Mouse (Mus musculus) layer of hippocampus, adult 9-11 months (tissue): ENCODE results near the gene Podn.
"Not testable (repeated sequence)": the region's sequence is repeated elsewhere in the genome, so short reads cannot be mapped to it uniquely, and the experiment has no call there.

Source experiments
- DNase-seq: peaks from one replicate; pipeline ENCODE4 v3.0.0; 2022

The Podn gene

GRCm38 (mm10) chr4:108096345-108096744 is at the start of gene Podn:
Gene Podn, minus strand, starts transcription at chr4:108096445.
- no peak for DNase-seq

GRCm38 (mm10) chr4:108145554-108145953 is 49.3 kb upstream of the Podn start:
- not testable (repeated sequence) for DNase-seq

GRCm38 (mm10) chr4:108144880-108145279 is 48.6 kb upstream of the Podn start, which contains the start of gene Scp2:
Gene Scp2, minus strand, starts transcription at chr4:108144998.
- DNase-seq: no peak

GRCm38 (mm10) chr4:108143778-108144177 is 47.5 kb upstream of the Podn start:
- no peak for DNase-seq

GRCm38 (mm10) chr4:108143178-108143577 is 46.9 kb upstream of the Podn start:
- not testable (repeated sequence) for DNase-seq

- no peak for DNase-seq
Observed at GRCm38 (mm10) chr4:108136938-108137337, 40.7 kb upstream of the Podn start.

- no peak for DNase-seq
Observed at GRCm38 (mm10) chr4:108130452-108130851, 34.2 kb upstream of the Podn start.

GRCm38 (mm10) chr4:108128339-108128738 is 32.1 kb upstream of the Podn start:
- no peak for DNase-seq

- DNase-seq: no peak
Observed at GRCm38 (mm10) chr4:108127516-108127915, 31.3 kb upstream of the Podn start.

GRCm38 (mm10) chr4:108126260-108126659 is 30.0 kb upstream of the Podn start:
- no peak for DNase-seq

- no peak for DNase-seq
Observed at GRCm38 (mm10) chr4:108124104-108124503, 27.9 kb upstream of the Podn start.

GRCm38 (mm10) chr4:108117924-108118876 is 22.0 kb upstream of the Podn start:
- peak; percentile 94 for DNase-seq

GRCm38 (mm10) chr4:108117488-108117887 is 21.2 kb upstream of the Podn start:
- no peak for DNase-seq

GRCm38 (mm10) chr4:108116466-108116865 is 20.2 kb upstream of the Podn start:
- no peak for DNase-seq

- DNase-seq: no peak
Observed at GRCm38 (mm10) chr4:108110706-108111105, 14.5 kb upstream of the Podn start.

- no peak for DNase-seq
Observed at GRCm38 (mm10) chr4:108109728-108110127, 13.5 kb upstream of the Podn start.

GRCm38 (mm10) chr4:108092741-108093397 is 3.4 kb downstream of the Podn start:
- no peak for DNase-seq

GRCm38 (mm10) chr4:108083993-108084392 is 12.3 kb downstream of the Podn start:
- DNase-seq: no peak

- DNase-seq: no peak
Observed at GRCm38 (mm10) chr4:108083032-108083735, 13.1 kb downstream of the Podn start.

- no peak for DNase-seq
Observed at GRCm38 (mm10) chr4:108082401-108082806, 13.8 kb downstream of the Podn start.

GRCm38 (mm10) chr4:108080876-108081275 is 15.4 kb downstream of the Podn start:
- DNase-seq: no peak

- DNase-seq: no peak
Observed at GRCm38 (mm10) chr4:108079762-108080161, 16.5 kb downstream of the Podn start.

- not testable (repeated sequence) for DNase-seq
Observed at GRCm38 (mm10) chr4:108079191-108079590, 17.1 kb downstream of the Podn start.
